Mouse (Mus musculus) kidney, postnatal 36 days (tissue): ENCODE measurements around the gene Tyw1.
A peak's percentile ranks its signal among the peaks of the same experiment; 100 is the strongest.

Experiments
- DNase-seq, 2 experiments: peaks; one replicate each; pipeline ENCODE4 v3.0.0; 2021 to 2022; ENCODE audit warnings: mixed read lengths in 2 of 2

Tyw1 gene

GRCm38 (mm10) chr5:130255017-130255720 lies at the start of gene Tyw1, which contains the start of gene Sbds:
TSS of gene Tyw1 (plus strand) at chr5:130255619.
TSS of gene Sbds (minus strand) at chr5:130255530.
- DNase-seq = peak; percentile 99

- no peak for DNase-seq
These were observed 48.1 kb upstream of the Tyw1 start for GRCm38 (mm10) chr5:130207299-130207698.

GRCm38 (mm10) chr5:130212956-130213355 lies 42.5 kb upstream of the Tyw1 start:
- no peak for DNase-seq

DNA sequence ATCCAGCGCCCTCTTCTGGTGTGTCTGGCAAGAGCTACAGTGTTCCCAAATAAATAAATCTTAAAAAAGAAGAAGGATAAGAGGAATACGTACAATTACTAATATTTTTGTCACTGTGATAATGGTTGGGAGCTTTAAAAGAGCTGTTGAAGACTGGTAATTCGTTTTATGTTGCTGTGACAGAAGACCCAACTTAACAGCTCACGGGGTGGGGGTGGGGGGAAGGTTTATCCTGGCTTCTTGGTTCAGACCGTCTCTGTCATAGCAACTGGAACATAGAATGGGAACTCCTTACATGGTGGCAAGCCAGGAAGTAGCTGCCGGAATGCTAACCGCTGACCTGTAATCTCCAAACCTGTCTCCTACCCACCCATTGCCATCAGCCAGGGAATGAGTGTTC lies 38.6 kb upstream of the Tyw1 start, which contains the start of gene Tmem248:
Tmem248 (plus strand) TSS at position 301 of the 400 bp plus-strand sequence.
- DNase-seq = peak in 1 of 2 experiments; percentile 14

- DNase-seq = peak in 1 of 2 experiments; percentile 41
These were observed 38.0 kb upstream of the Tyw1 start for GRCm38 (mm10) chr5:130217406-130217805.

- DNase-seq = no peak
These were observed 37.1 kb upstream of the Tyw1 start for GRCm38 (mm10) chr5:130218336-130218735.

- peak in 1 of 2 experiments; percentile 27 for DNase-seq
These were observed 34.1 kb upstream of the Tyw1 start for GRCm38 (mm10) chr5:130221316-130221715.

DNA sequence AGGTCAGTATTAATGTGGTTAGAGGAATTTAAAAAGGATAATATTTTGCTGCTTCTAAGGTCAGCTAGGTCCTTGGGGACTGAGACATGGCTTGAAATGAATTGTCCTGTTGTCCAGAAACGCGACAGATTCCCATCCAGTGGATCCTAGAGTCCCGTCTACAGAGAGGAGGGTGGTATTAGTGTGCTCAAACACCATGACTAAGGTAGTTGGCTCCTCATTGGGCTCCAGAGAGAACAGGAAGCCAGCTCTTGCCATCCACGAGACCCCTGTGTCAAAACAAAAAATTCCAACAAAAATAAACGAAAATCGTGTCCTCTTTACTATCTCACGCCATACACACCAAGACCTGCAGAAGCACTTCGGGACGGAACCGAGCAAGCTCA lies 33.7 kb upstream of the Tyw1 start:
- DNase-seq = no peak

DNA sequence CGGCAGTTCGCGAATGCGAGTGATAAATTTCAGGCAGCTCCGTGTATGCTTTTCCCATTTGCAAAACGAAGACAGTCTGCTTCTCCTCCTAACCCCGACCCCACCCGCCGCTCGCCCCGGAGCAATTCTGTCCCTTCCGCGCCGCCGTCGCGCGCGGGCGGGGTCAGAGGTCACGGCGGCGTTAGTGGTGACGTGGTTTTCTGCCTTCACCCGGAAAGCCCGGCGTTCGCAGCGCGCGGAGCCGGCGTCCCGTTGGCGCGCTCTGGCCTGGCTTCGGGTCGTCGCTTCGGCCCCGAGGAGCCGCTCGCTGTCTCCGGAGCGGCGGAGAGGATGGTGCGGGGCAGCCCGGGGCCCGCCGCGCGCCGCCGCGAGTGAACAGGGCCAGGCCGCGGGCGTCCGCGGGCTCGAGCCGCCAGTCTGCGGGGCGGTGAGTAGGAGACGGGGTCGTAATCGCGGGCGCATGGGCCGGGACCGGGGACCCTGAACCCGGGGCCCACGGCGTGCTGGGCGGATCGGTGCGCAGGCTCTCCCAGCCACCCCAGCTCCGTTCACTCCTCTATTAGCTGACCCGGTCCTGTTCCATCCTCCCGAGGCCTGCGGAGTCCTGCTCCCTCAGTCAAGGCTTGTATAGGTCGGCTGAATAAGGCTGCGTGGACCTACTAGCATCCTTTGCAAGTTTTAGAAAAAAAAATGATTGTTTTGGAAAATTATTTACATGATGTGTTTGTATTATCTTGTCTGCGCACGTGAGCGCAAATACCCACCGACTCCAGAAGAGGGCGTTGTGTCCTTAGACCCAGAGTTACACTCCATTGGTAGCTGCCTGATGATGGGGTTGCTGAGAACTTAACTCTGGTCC lies 33.0 kb upstream of the Tyw1 start:
- peak; percentile 92 to 95 for DNase-seq

DNA sequence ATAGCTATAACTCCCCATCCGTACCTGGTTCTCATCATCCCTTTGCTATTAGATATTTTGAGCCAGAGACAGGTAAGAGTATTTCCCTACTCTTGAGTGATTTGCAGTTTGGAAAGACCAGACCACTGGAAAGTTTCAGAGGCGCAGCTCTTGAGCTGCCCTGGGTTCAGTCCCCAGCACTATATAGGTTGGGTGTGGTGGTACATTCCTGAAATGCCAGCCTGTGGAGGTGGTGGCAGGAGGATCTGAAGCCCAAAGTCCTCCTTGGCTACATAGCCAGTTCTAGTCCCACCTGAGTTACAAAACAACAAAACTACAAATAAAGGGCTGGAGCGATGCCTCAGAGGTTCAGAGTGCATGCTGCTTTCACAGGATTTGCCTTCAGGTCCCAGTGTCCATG lies 28.6 kb upstream of the Tyw1 start:
- no peak for DNase-seq

DNA sequence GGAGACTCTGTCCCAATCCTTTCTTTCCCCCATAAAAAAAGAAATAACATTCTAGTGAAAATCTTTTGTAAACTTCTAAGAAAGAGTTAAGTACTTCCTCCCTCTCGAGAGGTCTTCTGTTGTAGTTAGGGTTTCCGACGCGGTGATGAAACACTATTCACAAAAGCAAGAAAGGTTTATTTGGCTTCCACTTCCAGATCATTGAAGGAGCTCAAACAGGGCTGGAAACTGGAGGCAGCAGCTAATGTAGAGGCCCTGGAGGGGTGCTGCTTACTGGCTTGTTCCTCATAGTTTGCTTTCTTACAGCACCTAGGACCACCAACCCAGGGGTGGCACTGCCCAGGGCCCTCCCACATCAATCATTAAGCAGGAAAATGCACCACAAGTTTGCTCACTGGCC lies 27.3 kb upstream of the Tyw1 start:
- DNase-seq = no peak

DNA sequence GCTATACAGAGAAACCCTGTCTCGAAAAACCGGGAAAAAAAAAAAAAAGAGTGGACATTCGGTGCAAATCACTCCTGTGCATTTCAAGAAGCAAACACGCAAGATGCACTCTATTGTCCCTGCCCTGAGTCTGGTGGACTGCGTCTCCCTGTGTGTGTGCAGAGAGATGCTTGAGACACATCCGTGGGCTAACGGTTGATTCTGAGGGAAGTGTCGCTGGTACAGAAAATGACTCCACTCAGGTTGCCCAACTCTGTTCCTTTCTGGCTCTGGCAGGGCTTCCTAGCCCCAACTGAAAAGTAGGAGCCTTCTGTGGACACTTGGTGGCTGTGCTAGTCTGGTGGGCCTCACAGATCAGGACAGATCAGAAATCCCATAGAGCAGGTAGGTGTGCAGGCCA lies 19.1 kb upstream of the Tyw1 start:
- no peak for DNase-seq

DNA sequence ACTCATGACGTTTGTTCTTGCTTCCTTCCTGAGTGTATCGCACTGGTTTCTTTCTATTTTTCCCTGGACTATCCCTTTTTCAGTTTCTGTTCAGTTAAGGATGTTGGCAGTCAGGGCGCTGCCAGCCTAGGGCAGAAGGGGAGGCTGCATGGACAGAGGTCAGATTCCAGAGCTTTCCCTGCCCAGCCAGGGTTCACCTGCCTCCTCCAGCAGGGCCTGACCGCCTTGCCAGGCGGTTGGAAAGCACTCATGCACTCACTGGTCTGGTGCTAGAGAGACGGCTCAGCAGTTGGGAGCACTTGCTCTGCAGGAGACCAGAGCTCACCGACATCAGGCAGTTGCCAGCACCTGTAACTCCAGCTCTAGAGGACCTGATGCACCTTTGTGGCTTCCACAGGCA lies 16.2 kb upstream of the Tyw1 start:
- DNase-seq = peak; percentile 77 to 84

DNA sequence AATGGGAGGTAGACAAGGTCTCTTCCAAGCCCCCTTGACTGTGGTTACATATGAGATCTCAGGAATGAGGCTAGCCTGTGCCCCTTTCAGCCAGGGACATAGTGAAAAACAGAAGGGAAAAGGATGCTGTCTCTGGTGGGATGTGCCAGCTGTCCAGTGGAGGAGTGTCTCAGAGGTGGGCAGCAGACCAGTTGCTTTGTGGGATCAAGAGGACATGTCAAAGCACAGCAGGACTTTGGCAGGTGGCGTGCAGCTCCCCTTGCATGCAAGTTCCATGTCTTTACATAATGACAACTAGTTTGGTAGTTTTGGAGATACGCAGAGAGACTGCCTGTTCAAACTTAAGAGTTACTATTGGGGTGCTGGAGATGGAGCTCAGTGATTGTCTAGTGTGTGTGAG lies 15.6 kb upstream of the Tyw1 start:
- DNase-seq = no peak

DNA sequence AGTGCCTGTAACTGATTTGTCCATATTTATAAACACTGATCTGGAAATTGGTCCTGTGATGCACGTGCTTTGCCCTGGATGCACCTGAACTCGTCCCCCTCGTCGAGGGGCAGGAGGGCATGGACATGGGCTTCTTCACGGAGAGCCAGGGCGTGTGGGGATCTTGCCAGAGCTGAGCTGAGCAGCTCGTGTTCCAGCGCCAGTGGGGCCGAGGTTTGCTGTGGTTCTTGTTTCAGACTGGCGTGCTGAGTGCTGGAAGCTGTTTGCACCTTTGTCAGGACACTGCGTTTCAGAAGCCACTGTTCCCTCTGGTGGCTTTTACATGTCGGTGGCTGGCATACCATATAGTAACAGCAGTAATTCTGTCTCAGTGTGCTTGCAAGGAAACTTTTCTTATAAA lies 14.0 kb upstream of the Tyw1 start:
- DNase-seq = no peak

DNA sequence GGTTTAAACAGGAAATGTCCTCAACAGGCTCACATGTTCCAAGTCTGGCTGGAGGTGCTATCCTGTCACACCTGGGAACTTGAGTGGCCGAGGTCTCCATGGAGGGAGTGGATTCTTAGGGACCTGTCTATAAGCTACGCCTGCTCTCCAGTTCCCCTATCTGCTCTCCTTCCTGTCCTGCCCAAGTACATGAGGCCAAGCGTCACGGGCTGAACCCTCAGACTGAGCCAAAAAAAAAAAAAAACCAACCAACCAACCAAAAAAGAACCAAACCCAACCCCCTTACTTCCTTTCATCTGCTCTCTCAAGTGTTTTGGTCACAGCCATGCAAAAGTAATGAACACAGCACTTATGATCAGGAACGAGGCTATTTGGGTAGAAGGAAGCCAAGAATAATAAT lies 7.6 kb upstream of the Tyw1 start:
- DNase-seq = no peak

DNA sequence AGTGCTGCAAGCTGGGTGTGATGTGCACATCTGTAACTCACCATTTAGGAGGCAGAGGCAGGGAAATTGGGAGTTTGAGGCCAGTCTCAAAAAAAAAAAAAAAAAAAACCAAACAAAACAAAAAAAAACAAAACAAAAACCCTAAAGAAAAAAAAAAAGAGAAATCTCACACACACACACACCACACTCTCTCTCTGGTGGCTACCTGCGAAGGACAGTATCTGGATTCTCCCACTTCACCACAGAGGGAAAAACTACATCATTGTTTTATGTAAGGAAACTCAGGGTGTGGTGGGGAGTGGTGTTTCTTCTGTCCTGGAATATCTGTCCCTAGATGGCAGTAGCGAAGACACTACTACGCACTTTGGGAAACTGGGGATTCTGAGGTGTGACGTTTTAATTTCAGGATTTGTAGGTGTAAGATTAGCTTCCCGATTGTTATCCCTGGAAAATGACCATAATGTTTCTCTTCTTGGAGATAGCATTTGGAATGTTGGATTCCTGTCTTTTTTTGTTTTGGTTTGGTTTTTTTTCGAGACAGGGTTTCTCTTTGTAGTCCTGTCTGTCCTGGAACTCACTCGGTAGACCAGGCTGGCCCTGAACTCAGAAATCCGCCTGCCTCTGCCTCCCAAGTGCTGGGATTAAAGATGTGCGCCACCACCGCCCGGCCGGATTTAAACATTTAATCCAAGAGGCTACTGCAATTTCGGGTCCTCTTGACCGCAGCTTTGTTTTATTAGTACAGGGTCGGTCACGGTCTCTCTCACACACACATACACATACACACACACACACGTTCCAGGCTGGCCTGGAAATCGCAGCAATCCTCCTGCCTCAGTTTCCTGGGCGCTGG lies 1.0 kb upstream of the Tyw1 start:
- peak; percentile 40 to 62 for DNase-seq

DNA sequence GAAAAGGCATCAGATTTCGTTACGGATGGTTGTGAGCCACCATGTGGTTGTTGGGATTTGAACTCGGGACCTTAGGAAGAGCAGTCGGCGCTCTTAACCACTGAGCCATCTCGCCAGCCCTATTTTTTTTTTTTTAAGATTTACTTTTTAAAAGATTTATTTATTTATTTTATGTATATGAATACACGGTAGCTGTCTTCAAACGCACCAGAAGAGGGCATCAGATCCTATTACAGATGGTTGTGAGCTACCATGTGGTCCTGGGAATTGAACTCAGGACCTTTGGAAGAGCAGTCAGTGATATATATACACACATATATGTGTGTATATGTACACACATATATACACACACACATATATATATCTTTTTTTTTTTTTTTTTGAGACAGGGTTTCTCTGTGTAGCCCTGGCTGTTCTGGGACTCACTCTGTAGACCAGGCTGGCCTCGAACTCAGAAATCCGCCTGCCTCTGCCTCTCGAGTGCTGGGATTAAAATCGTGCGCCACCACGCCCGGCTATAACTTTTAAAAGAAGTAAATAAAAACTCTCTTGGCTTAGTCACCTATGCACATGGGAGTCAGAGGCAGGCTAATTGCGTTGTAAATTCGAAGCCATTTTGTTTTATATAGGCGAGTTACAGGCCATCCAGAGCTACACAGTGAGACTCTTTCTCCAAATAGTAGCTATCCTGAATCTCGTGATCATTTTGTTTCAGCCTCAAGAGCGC lies 543 bp downstream of the Tyw1 start:
- DNase-seq = peak in 1 of 2 experiments; percentile 24

DNA sequence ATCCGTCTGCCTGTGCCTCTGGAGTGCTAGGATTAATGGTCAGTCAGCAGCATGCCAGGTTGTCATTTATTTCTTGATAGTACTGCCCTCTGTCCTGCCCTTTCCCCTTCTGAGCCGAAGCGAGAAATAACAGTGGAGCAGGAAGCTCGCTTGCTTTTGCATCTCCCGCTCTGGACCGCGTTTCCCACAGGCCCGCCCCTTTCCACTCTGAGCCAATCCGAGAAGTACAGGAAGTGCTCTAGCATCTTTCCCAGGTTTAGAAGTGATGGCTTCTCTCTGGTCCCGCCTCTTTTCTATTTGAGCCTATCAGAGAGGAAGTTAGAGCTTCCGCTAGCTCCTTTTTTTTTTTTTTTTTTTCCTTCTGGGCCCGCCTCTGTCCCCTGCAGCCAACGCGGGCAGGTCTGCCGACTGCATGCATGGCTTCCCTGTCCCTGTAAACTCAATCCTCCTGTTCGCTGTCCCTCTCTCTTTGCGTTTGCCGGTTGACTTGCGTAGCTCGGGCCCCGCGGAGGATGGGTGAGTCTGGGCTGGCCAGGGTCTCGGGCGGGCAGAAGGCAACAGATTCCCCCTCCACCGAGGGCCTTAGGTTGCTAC lies 1.4 kb downstream of the Tyw1 start:
- DNase-seq = peak; percentile 97 to 99

GRCm38 (mm10) chr5:130257303-130257702 lies 1.9 kb downstream of the Tyw1 start:
- no peak for DNase-seq

DNA sequence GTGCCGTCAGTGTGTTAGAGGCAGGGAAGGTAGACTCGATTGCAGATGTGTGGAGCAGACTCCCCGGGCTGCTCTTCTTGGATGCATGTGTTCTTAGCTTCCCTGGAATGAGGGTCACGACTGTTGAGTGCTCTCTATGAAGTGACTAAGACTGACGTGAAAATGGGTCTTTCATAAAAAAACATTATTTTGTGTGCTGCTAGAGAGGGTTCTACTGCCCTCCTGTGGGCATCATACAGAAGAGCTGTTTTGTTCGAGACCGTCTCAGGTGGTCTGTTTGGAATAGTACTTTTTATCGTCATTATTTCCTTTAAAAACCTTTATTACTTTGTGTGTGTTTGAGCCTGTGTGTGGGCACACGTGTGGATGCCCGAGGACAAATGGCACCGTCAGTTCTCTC lies 8.0 kb downstream of the Tyw1 start:
- no peak for DNase-seq

DNA sequence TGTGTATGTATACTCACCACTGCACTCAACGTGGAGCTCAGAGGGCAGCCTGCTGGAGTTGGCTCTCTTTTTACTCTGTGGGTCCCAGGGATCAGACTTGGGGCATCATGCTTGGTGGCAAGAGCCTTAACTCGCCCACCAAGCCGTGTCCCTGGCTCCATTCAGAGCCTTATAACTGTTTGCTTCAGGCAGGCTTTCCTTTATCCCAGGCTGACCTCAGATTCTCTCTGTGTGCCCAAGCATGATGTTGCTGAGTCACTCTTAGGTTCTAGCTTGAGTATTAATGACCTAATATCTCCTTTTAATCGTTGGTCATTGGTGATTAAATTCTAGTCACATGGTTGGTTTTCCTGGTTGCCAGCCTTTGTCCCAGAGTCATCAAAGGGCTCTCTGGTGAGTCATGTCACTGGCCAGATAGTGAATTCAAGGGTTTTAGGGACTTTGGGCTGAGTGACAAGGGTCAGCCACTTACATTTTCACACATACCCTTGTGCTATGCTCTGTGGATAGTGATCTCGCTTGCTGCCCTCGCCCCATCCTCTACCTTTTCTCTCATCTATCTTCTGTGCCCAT lies 9.1 kb downstream of the Tyw1 start:
- DNase-seq = no peak
